Mouse (Mus musculus): ENCODE data around the gene Qrich2.
A peak's percentile ranks its signal among the peaks of the same experiment; 100 is the strongest.

Qrich2 gene

DNA sequence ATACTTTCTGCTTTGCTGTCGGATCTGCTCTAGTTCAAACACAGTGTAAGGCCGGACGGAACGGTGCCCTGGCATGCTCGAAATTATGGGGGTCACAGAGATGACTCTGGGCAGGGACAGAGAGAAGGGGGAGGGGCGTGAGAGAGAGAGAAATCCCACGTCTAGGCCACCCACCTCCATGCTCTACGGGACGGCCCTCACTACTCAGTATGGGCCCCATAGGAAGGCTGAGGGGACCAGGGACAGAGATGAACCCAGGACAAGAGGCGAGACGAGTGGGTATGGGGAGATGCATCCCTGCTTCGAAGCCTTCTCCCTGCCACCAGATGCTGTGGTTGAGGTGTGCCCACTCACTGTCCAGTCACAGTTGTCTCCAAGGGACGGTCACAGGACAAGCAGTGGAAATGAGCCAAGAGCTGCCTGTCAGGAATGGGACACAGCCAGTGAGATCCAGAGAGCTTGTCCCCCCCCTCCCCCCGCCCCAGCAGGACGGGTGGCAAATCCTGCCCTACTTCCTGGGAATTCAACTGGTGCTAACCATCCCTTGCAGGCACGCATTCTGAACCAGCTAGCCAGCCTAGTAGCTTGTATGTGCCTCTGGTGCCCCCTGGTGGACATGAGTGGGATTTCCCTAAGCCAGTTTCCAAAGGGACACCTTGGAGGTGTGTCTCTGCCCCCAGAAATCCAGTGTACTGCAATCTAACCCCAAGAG is 20.3 kb downstream of the Qrich2 start:
- peak; percentile 78 to 87 for DNase-seq (ENCODE audit: low spot score in 2 of 2)

DNA sequence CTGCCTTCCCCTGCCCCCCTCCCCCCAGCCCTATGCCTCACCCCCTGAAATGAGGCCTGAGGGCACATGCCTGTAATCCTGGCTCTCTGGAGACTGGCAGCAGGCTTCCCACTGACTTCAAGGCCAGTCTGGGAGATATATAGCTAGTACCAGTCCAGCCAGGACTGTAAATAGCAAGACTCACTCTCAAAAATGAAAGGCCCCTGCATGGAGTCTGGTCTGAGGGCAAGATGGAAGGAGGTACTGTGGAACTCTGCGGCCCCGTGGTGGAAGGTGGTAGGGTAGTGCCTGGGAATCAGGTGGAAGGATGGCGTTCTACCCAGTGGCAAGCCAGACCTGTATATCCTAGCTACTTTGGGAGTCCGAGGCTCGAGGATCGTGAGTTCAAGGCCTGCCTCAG is 22.1 kb downstream of the Qrich2 start:
- DNase-seq (ENCODE audit: low spot score in 2 of 2), result no peak

DNA sequence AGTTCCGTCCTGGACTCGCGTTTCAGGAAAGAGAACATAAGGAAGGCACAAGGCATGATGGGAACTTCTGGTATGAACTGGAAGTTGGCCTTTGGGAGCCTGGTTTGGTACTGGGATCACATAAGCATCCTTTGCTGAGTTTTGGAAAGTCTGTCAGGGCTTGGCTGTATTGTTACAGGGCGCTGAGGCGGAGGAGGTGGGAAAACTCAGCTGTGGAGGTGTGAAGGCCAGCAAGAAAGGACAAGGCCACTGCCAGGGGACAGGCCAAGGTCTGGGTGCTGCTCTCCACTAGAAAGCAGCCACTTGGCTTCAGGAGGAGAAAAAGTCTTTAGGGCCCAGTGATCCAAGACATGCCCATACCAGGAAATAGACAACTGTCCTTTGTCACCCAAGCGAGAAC is 22.7 kb downstream of the Qrich2 start:
- no peak for DNase-seq (ENCODE audit: low spot score in 2 of 2)

DNA sequence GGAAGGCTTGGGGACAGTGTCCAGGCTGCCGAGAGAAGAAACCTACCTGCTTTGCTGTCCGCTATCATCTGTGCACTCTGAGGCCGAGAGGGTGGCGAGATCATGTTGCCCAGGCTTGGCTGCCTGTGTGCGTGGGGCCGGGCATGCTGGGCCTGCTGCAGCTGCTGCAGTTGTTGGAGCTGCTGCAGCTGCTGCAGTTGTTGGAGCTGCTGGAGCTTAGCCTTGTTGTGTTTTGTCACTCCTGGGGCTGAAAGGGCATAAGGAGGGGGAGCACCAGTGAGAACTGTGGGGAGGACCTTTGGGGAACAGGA is 23.2 kb downstream of the Qrich2 start:
- no peak for DNase-seq (ENCODE audit: low spot score in 2 of 2)

DNA sequence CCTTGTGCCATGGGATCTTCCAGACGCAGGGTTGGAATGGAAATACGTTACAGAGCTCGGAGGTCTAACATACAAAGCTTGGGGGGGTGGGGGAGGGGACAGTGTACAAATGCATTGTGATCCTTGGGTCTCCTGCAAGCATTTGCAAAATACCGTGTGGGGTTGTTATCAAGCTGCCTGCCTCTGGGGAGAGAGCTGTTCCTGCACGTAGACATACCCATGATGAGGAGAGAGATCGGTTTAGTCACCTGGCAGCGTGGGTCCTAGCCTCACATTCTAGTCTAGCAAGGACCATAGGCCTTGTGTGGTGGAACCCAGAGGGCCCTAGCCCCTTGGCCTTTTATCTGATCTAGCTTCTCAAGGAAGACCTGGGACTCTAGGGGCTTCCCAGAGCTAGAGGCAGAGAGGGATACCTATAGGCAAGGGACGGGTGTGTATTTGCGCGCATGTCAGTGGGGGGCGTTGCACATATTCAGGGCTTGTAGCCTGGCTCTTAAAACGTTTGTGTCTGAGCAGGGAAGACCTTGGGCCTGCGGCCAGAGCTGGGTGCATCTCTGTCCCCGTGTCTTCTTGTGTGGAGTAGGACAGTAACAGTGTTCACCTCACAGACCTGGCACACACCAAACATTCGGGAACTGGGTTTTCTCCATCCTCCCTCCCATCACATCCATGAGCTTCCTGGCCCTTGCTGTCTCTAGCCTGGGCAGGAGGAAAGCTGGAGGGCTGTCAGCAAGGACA is 23.7 kb downstream of the Qrich2 start:
- DNase-seq (ENCODE audit: low spot score in 2 of 2), result no peak

DNA sequence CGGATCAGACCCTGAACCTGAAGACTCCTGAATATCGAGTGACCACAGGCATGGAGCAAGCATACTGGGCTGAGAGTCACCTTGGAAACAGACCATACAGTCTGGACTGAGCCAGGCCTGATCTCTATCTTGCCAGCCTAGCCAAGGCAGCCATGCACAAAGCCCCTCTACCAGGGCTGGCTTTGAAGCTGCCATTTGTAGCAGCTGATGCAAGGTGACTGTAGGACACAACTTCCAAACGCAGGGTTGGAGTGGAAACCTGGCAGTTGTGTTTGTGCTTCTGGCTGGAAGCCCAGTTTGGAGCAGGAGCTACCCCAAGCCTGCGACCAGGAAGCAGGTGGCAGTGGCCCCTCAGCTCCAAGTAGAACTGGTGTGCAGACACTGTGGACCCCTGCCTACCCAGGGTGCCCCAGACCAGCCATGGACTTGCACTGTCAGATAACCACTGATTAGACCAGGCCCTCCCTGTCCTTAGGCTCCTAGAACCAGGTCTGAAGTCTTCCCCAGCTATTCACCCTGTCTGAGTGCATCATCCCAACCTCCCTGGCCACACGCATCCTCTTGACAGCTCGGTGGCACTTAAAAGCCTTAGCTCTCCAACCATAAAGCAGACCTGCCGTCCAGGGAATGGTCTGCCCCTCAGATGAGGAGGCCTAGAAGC is 25.5 kb downstream of the Qrich2 start:
- no peak for DNase-seq (ENCODE audit: low spot score in 2 of 2)

DNA sequence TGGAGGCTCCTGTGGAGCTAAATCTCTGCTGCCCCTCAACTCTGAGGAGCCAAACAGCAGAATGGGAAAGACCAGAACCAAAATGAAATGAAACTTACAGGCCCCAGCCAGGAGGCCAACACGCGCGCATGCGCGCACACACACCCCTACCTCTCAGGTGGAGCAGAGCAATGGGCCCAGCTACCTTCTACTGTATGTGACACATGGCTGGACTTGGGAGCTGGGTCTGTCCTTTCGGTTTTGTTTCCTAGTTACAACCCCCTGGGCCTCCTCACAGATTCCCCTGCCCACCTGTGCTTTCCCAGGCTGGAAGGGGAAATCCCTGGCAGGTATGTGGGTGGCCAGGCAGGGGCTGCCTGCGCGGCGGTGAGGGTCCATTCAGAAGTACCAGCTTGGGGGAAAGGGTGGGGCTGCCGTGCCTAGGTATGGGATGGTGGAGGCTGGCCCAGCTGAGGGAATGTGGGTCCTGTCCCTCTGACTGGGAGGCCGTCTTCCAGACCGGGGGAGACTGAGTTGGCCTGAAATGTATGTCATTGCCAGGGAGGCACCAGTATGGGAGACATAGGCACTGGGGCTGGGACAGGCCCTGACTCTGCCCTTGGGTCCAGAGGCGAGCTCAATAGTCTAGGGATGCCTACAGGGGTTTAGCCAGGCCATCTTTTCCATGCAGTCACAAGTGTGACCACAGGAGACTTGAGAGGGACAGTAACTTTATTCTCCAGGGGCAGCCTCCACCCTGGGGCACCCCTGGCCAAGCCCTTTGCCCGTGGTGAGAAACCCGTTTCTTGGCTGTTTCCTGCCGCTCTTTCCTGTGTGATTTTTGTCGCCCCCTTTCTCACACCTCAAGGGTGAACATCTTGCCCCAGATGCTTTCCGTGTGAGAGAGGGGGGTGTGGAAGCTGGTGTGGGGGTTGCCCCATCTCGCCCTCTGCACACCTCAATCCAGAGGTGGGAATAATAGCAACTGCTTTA is 26.5 kb downstream of the Qrich2 start:
- DNase-seq (ENCODE audit: low spot score in 2 of 2), result no peak

DNA sequence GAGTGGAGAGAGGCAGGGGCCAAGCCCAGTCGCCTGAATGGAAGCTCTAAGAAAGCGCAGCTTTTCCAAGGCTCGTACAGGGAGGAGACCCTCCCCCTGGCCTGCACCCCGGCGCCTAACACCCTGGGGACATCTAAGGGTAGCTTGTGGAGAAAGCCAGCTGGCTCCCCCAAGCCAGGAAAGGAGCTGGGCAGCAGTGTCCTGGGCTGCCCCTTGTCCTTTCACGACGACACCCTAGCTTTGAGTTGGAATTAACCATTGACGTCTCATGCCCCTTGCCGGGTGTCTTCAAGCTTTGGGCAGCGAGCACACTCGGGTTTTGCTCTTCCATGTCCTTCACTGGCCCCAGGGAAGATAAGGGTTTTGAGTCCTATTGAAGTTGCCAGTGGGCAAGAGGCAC is 28.5 kb downstream of the Qrich2 start:
- no peak for DNase-seq (ENCODE audit: low spot score in 2 of 2)

DNA sequence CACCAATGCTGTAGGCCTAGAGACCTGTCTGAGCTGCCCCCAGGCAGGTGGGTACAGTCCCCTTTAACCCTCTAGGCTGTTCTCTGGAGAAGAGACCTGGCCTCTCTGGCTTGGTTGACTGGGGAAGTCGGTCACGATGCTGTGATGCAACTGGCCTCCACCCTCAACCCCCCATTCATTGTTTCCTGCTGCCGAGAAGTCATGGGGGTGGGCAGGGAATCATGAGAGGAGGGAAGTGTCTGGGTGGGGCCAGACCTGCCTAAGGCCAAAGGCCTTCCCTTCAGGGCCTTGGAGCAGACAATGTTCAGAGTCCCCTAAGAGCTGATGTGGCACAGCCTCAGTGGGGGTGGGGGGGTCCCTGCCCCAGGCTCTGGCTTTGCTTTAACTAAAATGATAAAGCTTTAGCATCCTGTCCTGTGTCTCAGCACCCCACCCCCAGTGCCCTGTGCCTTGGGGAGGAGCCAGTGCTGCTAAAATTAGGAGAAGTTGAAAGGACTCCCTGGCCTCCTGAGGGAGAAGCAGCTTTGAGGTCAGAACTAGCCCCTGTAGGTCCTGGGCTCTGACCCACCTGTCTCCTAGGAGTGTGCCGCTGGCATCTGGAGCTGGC is 29.2 kb downstream of the Qrich2 start:
- DNase-seq (ENCODE audit: low spot score in 2 of 2), result no peak

DNA sequence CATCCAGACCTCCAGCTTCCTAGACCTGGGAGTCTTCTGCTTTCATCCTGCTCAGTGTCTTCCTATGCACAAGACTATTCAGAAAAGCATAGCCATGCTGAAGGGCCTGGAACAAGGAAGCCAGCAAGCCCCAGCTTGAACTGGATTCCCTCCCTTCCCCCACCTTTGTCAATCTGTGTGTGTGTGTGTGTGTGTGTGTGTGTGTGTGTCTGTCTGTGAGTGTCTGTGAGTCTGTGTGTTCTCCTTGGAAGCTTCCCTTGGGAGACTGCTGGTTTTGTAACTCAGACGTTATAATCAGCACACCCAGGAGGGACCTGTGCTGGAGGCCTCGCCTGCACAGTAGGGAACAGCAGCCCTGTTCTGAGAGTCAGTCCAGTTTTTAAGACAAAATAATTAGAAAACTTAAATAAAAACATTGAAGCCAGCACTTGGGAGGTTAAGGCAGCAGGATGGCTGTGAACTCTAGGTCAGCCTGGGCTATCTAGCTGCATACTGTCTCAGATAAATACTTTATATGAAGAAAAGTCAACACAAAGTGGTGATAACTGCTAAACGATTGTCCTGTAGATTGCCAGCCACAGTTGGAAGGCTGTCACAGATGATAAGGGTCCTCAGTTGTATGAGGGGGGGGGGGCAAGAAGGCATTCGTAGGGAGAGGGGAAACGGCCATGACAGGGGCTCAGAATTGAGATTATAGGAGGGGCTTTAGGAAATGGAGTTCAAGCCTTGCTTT is 29.9 kb downstream of the Qrich2 start:
- DNase-seq (ENCODE audit: low spot score in 2 of 2), result no peak

DNA sequence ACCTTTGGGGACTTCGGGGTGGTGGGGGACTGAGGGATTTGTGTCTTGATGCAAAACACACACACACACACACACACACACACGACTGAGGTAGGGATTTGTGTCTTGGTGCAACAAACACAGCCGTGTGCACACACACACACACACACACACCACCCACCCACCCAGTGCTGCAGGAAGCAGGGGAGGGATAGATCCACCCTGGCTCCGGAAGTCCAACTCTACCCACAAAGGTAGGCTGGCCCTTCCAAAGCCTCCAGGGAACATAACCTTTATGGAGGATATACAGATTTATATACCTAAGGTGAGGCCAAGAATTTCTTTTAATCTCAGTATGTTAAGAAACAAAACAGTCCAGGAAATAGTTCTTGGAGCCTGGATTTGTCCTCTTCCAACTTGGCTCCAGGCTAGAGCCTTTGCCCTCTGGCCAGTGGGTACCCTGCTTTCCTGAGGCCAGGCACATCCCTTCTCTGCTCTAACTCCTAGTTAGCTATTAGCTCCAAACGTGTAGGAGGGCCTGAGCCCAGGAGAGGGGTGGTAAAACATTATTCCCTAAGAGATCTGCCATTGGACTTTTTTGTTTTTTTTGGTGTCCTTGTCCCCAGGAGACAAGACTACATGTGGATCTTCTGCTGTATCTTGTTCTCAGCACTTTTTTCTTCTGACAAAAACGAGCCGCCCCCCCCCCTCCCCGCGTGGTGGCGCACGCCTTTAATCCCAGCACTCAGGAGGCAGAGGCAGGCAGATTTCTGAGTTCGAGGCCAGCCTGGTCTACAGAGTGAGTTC is 30.9 kb downstream of the Qrich2 start:
- DNase-seq (ENCODE audit: low spot score in 2 of 2), result no peak

DNA sequence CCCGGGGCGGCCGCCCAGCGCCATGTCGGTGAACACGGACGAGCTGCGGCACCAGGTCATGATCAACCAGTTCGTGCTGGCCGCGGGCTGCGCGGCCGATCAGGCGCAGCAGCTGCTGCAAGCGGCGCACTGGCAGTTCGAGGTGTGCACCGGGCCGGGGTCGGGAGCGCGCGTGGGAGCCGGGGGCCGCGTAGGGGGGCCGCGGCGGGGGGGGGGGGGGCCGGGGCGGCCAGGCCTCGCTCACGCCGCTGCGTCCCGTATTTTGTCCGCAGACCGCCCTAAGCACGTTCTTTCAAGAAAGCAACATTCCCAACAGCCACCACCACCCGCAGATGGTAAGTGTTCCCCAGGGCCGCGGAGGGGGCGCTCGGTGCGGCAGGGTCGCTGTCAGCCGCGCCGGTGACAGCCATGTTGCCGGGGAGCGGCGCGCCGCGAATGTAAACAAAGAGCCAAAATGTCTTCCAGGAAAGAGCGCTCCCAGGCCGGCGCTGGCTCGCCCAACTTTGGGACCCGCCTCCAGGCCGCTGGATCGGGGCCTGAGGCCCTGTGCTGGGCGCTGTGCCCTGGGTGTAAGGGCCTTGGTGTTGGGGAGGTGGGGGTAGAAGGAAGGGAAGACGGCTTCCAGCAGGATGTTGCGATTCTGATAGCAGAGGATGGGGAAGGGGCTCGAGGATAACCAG is 31.6 kb downstream of the Qrich2 start:
- peak; percentile 53 to 63 for DNase-seq (ENCODE audit: low spot score in 2 of 2)

DNA sequence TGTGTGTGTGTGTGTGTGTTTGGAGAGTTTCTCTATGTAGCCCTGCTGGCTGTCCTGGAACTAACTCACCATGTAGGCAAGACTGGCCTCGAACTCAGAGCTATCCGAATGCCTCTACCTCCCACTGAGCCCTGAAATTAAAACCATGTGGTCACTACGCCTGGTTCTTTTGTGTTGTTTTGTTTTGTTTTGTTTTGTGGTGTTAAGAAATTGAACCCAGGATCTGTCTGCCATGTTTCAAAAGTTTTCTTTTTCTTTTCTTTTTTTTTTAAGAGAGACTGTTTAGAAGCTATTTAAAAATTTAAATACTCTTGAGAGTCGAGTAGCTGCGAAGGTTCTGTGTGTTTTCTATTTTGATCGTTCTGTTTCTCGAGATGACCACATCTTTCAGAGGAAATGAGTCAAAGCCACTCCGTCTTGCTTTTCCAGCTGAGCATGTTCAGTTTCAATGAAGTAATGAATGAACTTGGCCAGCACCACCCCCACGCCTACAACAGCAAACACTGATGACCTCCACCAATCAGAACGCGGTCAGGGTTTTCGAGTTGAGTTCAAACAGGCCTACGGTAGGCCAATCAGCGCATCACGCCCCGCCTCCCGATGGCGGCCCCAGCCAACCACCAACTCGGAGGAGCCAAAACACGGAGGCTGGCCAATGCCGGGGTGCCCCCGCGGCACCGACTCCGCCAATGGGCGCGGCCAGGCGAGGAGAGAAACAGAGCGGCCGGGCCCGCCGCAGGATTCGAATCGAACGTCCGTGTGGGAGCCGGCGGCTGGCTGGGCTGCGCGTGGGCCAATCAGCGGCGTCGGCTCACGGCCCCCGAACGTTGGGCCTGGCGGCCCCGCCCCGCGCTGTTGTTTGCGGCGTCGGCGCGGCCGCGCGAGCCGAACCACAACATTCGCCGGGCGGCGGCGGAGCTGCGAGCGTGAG is 32.4 kb downstream of the Qrich2 start, which contains the start of gene Ubald2:
Ubald2 (plus strand) TSS at position 739 of the 931 bp plus-strand sequence.
- peak; percentile 99 for DNase-seq (ENCODE audit: low spot score in 2 of 2)

DNA sequence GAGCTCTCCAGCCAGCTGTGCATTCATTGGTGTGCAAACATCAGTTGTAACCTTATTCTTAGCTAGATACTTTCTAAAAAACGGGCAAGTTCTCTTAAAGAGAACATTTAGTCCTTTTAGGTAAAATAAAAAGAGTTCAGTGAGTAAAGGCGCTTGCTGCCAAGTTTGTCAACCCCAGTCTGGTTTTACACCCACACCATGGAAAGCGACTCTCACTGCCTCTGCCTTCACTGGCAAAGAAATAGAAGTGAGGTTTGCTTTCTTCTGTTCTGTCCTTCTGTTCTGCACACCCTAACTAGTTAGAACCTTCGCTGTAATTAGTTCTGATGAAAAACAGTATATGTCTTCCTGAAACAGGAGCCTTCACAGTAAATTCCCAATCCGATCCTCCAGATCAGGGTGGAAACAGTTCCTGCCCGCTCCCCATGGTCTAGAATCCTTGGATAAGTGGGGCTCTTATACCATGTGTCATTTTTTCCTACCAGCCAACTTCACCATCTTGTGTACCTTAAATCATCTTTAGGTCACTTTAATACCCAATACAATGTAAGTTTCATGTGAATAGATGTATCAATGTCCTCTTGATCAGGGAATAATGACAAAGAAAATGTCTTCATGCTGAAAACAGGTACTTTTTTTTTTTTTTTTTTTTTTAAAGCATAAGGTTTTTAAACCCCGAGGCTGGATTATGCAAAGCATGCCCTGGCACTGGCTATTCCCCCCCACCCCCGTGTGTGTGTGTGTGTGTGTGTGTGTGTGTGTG is 33.3 kb downstream of the Qrich2 start:
- no peak for DNase-seq (ENCODE audit: low spot score in 2 of 2)

DNA sequence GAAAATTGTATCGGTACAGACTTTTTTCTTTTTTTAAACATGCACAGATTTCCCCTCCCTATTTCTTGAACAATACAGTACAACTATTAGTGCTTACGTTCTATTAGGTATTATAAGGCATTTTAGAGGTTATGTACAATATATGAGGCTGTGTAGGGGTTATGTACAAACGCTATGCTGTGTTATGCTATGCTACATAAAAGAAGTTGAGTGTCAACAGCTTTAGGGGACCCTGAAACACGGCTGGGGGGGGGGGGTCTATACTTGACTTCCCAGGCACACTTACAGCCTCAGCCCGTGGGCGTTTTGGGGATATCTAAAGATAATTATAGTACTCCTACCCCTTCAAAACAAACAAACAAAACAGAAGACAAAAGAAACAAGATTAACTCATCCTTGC is 33.9 kb downstream of the Qrich2 start:
- DNase-seq (ENCODE audit: low spot score in 2 of 2), result no peak

DNA sequence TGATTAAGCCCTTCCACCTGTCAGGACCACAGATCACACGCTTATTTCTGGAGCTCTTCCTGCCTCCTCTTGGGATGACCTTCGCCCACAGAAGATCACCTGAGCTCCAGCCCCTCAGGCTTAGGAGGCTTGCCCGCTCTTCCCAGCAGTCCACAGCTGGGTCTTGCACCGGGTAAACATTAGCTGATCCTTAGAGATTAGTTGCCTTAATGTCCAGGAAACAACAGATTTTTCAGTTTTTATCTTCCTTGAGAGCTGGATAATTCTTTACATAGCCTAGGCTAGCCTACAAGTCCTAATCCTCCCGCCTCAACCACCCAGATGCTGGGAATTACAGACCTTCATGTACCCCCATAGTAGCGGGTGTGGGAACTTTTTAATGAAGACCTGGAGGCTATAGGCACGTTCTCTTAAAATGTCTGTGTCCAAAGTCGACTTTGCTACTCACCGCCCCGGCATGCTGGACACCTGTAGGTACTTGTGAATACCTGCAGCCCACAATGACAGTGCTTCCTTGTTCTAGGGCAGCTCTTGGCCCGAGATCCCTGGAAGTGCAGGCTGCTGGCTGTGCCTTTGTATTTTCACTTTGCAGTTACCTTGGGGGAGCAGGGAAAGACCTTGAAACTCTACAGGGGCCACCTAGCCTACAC is 34.5 kb downstream of the Qrich2 start:
- DNase-seq (ENCODE audit: low spot score in 2 of 2), result no peak
